Mouse (Mus musculus): ENCODE results near the gene Lgr5. TPM values are rescaled to one million over a fixed set of nuclear protein-coding genes. Genes with fewer than 3 reads are reported as not detected.

The Lgr5 gene
- total and polyA plus RNA-seq, 3 experiments = 0.11 TPM; not detected in 2

- Histone ChIP-seq H3K4me1 (ENCODE audit: insufficient read depth, low read depth, low read length) (no peaks in the 10 kb centered on the region), H3K36me3 (replicated peaks) (no peaks in the 10 kb centered on the region), H3K9me3 (replicated peaks) (peaks cover 3% of the 10 kb centered on the region; the same call in 1 of the 2 replicates), H3K27me3 (ENCODE audit: insufficient read depth, low read length) (no peaks in the 10 kb centered on the region), H3K4me3 (ENCODE audit: low read depth, low read length) (no peak overlapping the region)
- DNase-seq (ENCODE audit: low spot score) (no peak), ATAC-seq (ENCODE audit: extremely low read depth, insufficient number of reproducible peaks, low FRiP score, poor library complexity, severe bottlenecking) (no peak)
- TF ChIP-seq GATA1 (IDR thresholded peaks at IDR 0.05; ENCODE audit: borderline replicate concordance, low read length) (no peak), CTCF (IDR thresholded peaks at IDR 0.05; ENCODE audit: low read depth, low read length) (no peak), POLR2AphosphoS5 (IDR thresholded peaks at IDR 0.05; ENCODE audit: insufficient replicate concordance, low read depth, low read length) (no peak), GATA2 (IDR thresholded peaks at IDR 0.05; ENCODE audit: borderline replicate concordance, low read depth, low read length) (no peak), TAL1 (conservative IDR thresholded peaks at IDR 0.05; ENCODE audit: low read depth, low read length) (no peak)
Measured at GRCm38 (mm10) chr10:115542917-115543316, 44.7 kb downstream of the Lgr5 start.

- no peaks in the 10 kb centered on the region for H3K4me1 ChIP-seq (ENCODE audit: insufficient read depth, low read depth, low read length)
- peaks cover 11% of the 10 kb centered on the region for H3K9me3 ChIP-seq (replicated peaks)
- TF ChIP-seq POLR2AphosphoS5 (IDR thresholded peaks at IDR 0.05; ENCODE audit: insufficient replicate concordance, low read depth, low read length) (no peak), GATA2 (IDR thresholded peaks at IDR 0.05; ENCODE audit: borderline replicate concordance, low read depth, low read length) (no peak), TAL1 (conservative IDR thresholded peaks at IDR 0.05; ENCODE audit: low read depth, low read length) (no peak), GATA1 (IDR thresholded peaks at IDR 0.05; ENCODE audit: borderline replicate concordance, low read length) (no peak), CTCF (IDR thresholded peaks at IDR 0.05; ENCODE audit: low read depth, low read length) (no peak)
- no peaks in the 10 kb centered on the region for H3K36me3 ChIP-seq (replicated peaks)
- no peaks in the 10 kb centered on the region for H3K27me3 ChIP-seq (ENCODE audit: insufficient read depth, low read length)
- DNase-seq (ENCODE audit: low spot score) = no peak
- no peak overlapping the region for H3K4me3 ChIP-seq (ENCODE audit: low read depth, low read length)
- no peak for ATAC-seq (ENCODE audit: extremely low read depth, insufficient number of reproducible peaks, low FRiP score, poor library complexity, severe bottlenecking)
Measured at GRCm38 (mm10) chr10:115530746-115531145, 56.8 kb downstream of the Lgr5 start.

- Histone ChIP-seq H3K27me3 (ENCODE audit: insufficient read depth, low read length) (no peaks in the 10 kb centered on the region), H3K9me3 (replicated peaks) (peaks cover 11% of the 10 kb centered on the region), H3K4me1 (ENCODE audit: insufficient read depth, low read depth, low read length) (no peaks in the 10 kb centered on the region), H3K36me3 (replicated peaks) (no peaks in the 10 kb centered on the region), H3K4me3 (ENCODE audit: low read depth, low read length) (no peak overlapping the region)
- TF ChIP-seq TAL1 (conservative IDR thresholded peaks at IDR 0.05; ENCODE audit: low read depth, low read length) = no peak
- DNase-seq (ENCODE audit: low spot score) = no peak
- no peak for ATAC-seq (ENCODE audit: extremely low read depth, insufficient number of reproducible peaks, low FRiP score, poor library complexity, severe bottlenecking)
Measured at GRCm38 (mm10) chr10:115529768-115530167, 57.8 kb downstream of the Lgr5 start.

GRCm38 (mm10) chr10:115528892-115529291, 58.7 kb downstream of the Lgr5 start:
- H3K9me3 ChIP-seq (replicated peaks) = peaks cover 13% of the 10 kb centered on the region
- DNase-seq (ENCODE audit: low spot score) (no peak), ATAC-seq (ENCODE audit: extremely low read depth, insufficient number of reproducible peaks, low FRiP score, poor library complexity, severe bottlenecking) (no peak)
- no peaks in the 10 kb centered on the region for H3K27me3 ChIP-seq (ENCODE audit: insufficient read depth, low read length)
- no peaks in the 10 kb centered on the region for H3K36me3 ChIP-seq (replicated peaks)
- TF ChIP-seq GATA1 (IDR thresholded peaks at IDR 0.05; ENCODE audit: borderline replicate concordance, low read length) (no peak), GATA2 (IDR thresholded peaks at IDR 0.05; ENCODE audit: borderline replicate concordance, low read depth, low read length) (no peak)
- no peaks in the 10 kb centered on the region for H3K4me1 ChIP-seq (ENCODE audit: insufficient read depth, low read depth, low read length)
- H3K4me3 ChIP-seq (ENCODE audit: low read depth, low read length) = no peak overlapping the region

GRCm38 (mm10) chr10:115521081-115521451, 66.5 kb downstream of the Lgr5 start:
- no peaks in the 10 kb centered on the region for H3K4me1 ChIP-seq (ENCODE audit: insufficient read depth, low read depth, low read length)
- no peak for DNase-seq (ENCODE audit: low spot score)
- H3K9me3 ChIP-seq (replicated peaks) = peaks cover 9% of the 10 kb centered on the region
- no peak for ATAC-seq (ENCODE audit: extremely low read depth, insufficient number of reproducible peaks, low FRiP score, poor library complexity, severe bottlenecking)
- no peak overlapping the region for H3K4me3 ChIP-seq (ENCODE audit: low read depth, low read length)
- TF ChIP-seq POLR2AphosphoS5 (IDR thresholded peaks at IDR 0.05; ENCODE audit: insufficient replicate concordance, low read depth, low read length) = no peak
- no peak for TF ChIP-seq GATA1 (IDR thresholded peaks at IDR 0.05; ENCODE audit: borderline replicate concordance, low read length)
- no peak for TF ChIP-seq CTCF (IDR thresholded peaks at IDR 0.05; ENCODE audit: low read depth, low read length)
- TF ChIP-seq GATA2 (IDR thresholded peaks at IDR 0.05; ENCODE audit: borderline replicate concordance, low read depth, low read length) = no peak
- no peak for TF ChIP-seq TAL1 (conservative IDR thresholded peaks at IDR 0.05; ENCODE audit: low read depth, low read length)
- H3K27me3 ChIP-seq (ENCODE audit: insufficient read depth, low read length) = no peaks in the 10 kb centered on the region
- no peaks in the 10 kb centered on the region for H3K36me3 ChIP-seq (replicated peaks)

- no peaks in the 10 kb centered on the region for H3K27me3 ChIP-seq (ENCODE audit: insufficient read depth, low read length)
- TF ChIP-seq POLR2AphosphoS5 (IDR thresholded peaks at IDR 0.05; ENCODE audit: insufficient replicate concordance, low read depth, low read length) = no peak
- no peak for TF ChIP-seq TAL1 (conservative IDR thresholded peaks at IDR 0.05; ENCODE audit: low read depth, low read length)
- no peak for TF ChIP-seq GATA2 (IDR thresholded peaks at IDR 0.05; ENCODE audit: borderline replicate concordance, low read depth, low read length)
- no peak for TF ChIP-seq CTCF (IDR thresholded peaks at IDR 0.05; ENCODE audit: low read depth, low read length)
- TF ChIP-seq GATA1 (IDR thresholded peaks at IDR 0.05; ENCODE audit: borderline replicate concordance, low read length) = no peak
- no peaks in the 10 kb centered on the region for H3K36me3 ChIP-seq (replicated peaks)
- DNase-seq (ENCODE audit: low spot score) (no peak), ATAC-seq (ENCODE audit: extremely low read depth, insufficient number of reproducible peaks, low FRiP score, poor library complexity, severe bottlenecking) (no peak)
- no peak overlapping the region for H3K4me3 ChIP-seq (ENCODE audit: low read depth, low read length)
- no peaks in the 10 kb centered on the region for H3K4me1 ChIP-seq (ENCODE audit: insufficient read depth, low read depth, low read length)
- H3K9me3 ChIP-seq (replicated peaks) = peaks cover 9% of the 10 kb centered on the region
Measured at GRCm38 (mm10) chr10:115520200-115521080, 67.1 kb downstream of the Lgr5 start.
